Mouse (Mus musculus): ENCODE data around the gene Hoxa5. TPM values are rescaled to one million over a fixed set of nuclear protein-coding genes. Genes with fewer than 3 reads are reported as not detected.

Gene Hoxa5
- polyA plus RNA-seq, 1 experiment from 2014 or later, result 2.6 TPM

GRCm38 (mm10) chr6:52207684-52207976 is 3.2 kb upstream of the Hoxa5 start:
- peaks cover 16% of the 10 kb centered on the region for H3K4me1 ChIP-seq (ENCODE audit: control insufficient read depth, insufficient read depth, low read length)
- no peak for ATAC-seq (replicated peaks; ENCODE audit: insufficient number of reproducible peaks, low FRiP score, low TSS enrichment)

DNA sequence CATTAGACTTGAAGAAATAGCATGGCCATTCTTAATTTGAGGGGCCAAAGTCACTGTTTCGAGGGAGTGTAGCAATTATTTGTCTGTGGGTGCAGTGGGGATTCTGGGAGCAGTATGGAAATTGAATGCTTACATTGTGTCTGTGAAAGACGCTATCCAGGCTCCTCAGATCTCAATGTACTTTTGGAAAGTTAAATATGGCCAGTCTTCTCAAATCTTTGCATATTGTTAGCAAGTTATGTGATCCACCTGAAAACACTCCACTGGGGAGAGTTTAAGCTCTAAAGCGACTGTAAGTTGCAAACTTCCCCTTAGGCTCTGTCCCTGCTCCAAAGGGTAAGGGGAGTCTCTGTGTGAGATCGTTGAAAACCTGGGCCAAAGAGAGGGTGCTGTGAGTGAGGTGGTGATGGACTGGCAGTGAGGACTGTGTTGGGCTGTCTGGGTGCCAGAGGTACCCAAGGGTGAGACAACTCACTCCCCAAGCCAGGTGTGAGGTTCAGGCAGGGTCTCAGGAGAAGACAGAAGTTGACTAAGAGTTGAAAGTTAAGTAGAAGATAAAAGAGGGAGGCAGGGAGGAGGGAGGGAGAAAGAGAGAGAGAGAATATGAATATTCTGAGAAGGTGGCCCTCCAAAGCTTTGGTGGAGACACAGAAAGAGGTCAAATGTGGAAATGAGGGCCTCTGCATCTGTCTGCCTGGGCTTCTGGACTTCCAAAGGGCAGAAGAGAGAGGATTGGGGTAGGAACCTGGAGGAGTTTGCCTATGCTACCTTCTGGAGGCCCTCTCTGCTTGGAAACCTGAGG is 2.7 kb upstream of the Hoxa5 start:
- WGBS (ENCODE audit: insufficient replicate concordance), result 6% methylated on average over 4 of the region's 4 CpGs
- H3K27ac ChIP-seq (ENCODE audit: low read depth, low read length), result no peak overlapping the region
- ATAC-seq (replicated peaks; ENCODE audit: insufficient number of reproducible peaks, low FRiP score, low TSS enrichment), result no peak
- peaks cover 99% of the 10 kb centered on the region for H3K27me3 ChIP-seq (ENCODE audit: control insufficient read depth, insufficient read depth, low read length)
- H3K36me3 ChIP-seq (ENCODE audit: control insufficient read depth, insufficient read depth, low read length), result no peaks in the 10 kb centered on the region
- H3K4me2 ChIP-seq, result no peak overlapping the region
- no peak overlapping the region for H3K9ac ChIP-seq (ENCODE audit: low read depth, low read length)
- H3K4me3 ChIP-seq (ENCODE audit: low read depth, low read length), result no peak overlapping the region
- H3K9me3 ChIP-seq (replicated peaks; ENCODE audit: control insufficient read depth, low read length), result no peaks in the 10 kb centered on the region
- H3K4me1 ChIP-seq (ENCODE audit: control insufficient read depth, insufficient read depth, low read length), result peaks cover 15% of the 10 kb centered on the region

More at GRCm38 (mm10) chr6:52207684-52207976, 3.2 kb upstream of the Hoxa5 start:
- peaks cover 99% of the 10 kb centered on the region for H3K27me3 ChIP-seq (ENCODE audit: control insufficient read depth, insufficient read depth, low read length)
- H3K36me3 ChIP-seq (ENCODE audit: control insufficient read depth, insufficient read depth, low read length), result no peaks in the 10 kb centered on the region
- H3K27ac ChIP-seq (ENCODE audit: low read depth, low read length), result no peak overlapping the region
- H3K9me3 ChIP-seq (replicated peaks; ENCODE audit: control insufficient read depth, low read length), result no peaks in the 10 kb centered on the region
- H3K4me2 ChIP-seq, result no peak overlapping the region
- H3K4me3 ChIP-seq (ENCODE audit: low read depth, low read length), result no peak overlapping the region
- H3K9ac ChIP-seq (ENCODE audit: low read depth, low read length), result no peak overlapping the region

DNA sequence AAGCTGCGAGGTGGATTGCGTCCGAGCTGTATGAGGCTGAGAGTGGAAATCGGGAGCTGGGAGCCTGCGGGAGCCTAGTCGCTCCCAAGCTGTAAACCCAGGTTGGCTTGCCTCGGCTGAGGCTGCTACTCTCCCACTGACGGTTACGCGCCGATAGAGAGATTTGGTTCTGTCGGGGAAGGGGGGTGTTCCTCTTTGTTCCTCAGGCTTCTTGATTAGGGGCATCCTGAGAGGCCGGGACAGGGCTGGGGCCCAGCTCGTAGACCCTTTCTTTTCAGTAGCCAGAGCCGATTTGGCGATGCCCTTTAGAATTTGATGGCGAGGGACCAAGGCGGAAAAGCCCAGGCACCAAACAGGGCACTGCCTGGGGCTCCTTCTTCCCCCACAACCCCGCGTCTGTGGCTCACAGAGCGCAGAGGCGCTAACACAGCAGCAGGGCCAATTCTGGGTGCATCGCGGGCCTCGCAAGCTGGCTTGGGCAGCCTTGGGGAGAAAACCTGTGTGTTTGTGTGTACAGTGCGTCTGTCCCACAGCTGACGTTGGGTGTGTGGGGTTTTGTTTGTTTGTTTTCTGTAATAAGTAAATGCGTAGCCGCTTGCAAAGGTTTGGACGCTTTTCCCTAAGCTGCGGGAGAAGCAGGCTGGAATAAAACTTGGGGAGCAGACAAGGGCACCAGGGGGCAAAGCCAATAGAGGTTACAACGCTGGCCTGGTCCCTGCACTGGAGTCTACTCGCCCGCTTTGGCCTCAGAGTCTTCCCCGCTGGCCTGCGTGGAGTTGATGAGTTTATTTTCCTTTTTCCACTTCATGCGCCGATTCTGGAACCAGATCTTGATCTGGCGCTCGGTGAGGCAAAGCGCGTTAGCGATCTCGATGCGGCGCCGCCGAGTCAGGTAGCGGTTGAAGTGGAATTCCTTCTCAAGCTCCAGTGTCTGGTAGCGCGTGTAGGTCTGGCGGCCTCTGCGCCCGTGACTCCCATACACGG is 1.5 kb upstream of the Hoxa5 start:
- Histone ChIP-seq H3K4me2 (peak overlapping the region; percentile 20), H3K9me3 (replicated peaks; ENCODE audit: control insufficient read depth, low read length) (no peaks in the 10 kb centered on the region), H3K4me3 (ENCODE audit: low read depth, low read length) (no peak overlapping the region), H3K9ac (ENCODE audit: low read depth, low read length) (no peak overlapping the region), H3K27me3 (ENCODE audit: control insufficient read depth, insufficient read depth, low read length) (peaks cover 99% of the 10 kb centered on the region), H3K4me1 (ENCODE audit: control insufficient read depth, insufficient read depth, low read length) (peaks cover 12% of the 10 kb centered on the region), H3K27ac (ENCODE audit: low read depth, low read length) (no peak overlapping the region), H3K36me3 (ENCODE audit: control insufficient read depth, insufficient read depth, low read length) (no peaks in the 10 kb centered on the region)
- ATAC-seq (replicated peaks; ENCODE audit: insufficient number of reproducible peaks, low FRiP score, low TSS enrichment), result no peak
- under 1% methylated on average over 55 of the region's 55 CpGs for WGBS (ENCODE audit: insufficient replicate concordance)

- no peak overlapping the region for H3K9ac ChIP-seq (ENCODE audit: low read depth, low read length)
- H3K27me3 ChIP-seq (ENCODE audit: control insufficient read depth, insufficient read depth, low read length), result peaks cover 100% of the 10 kb centered on the region
- H3K4me3 ChIP-seq (ENCODE audit: low read depth, low read length), result no peak overlapping the region
- no peaks in the 10 kb centered on the region for H3K36me3 ChIP-seq (ENCODE audit: control insufficient read depth, insufficient read depth, low read length)
- H3K9me3 ChIP-seq (replicated peaks; ENCODE audit: control insufficient read depth, low read length), result no peaks in the 10 kb centered on the region
- no peak for ATAC-seq (replicated peaks; ENCODE audit: insufficient number of reproducible peaks, low FRiP score, low TSS enrichment)
- WGBS (ENCODE audit: insufficient replicate concordance), result 4% methylated on average over 14 of the region's 14 CpGs
- H3K4me2 ChIP-seq, result no peak overlapping the region
- H3K4me1 ChIP-seq (ENCODE audit: control insufficient read depth, insufficient read depth, low read length), result peaks cover 12% of the 10 kb centered on the region
- no peak overlapping the region for H3K27ac ChIP-seq (ENCODE audit: low read depth, low read length)
Measured at GRCm38 (mm10) chr6:52205221-52205620, 834 bp upstream of the Hoxa5 start.

DNA sequence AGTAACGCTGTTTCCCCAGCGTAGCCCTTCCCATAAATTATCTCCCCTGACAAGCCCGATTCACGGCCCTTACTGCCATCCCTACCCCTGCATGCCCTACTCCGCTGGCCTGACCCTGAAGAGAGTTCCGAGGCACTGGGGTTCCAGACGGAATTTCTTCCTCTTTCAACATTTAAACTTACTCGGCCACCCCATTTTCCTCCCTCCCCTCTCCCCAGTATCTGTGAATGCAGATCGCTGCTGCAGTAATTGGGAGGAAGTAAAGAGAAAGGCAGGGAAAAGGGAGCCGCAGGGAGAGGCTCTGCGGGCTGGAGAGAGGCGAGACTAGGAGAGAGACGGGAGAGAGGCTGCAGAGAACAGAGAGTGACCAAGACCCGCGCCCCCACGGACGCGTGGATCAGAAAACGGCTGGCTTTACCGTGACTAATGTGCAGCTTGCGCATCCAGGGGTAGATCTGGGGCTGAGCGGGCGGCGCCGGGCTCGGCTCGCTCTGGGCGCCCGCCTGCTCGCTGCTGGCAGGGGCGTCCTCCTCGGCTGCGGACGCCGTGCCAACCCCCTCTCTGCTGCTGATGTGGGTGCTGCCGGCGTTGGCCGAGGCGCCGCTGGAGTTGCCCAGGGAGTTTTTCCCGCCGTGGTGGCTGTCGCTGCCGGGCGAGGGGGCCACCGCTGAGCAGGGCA is 877 bp downstream of the Hoxa5 start:
- Histone ChIP-seq H3K36me3 (ENCODE audit: control insufficient read depth, insufficient read depth, low read length) (no peaks in the 10 kb centered on the region), H3K4me3 (ENCODE audit: low read depth, low read length) (peak overlapping the region; percentile 36), H3K27me3 (ENCODE audit: control insufficient read depth, insufficient read depth, low read length) (peaks cover 100% of the 10 kb centered on the region), H3K4me1 (ENCODE audit: control insufficient read depth, insufficient read depth, low read length) (peaks cover 12% of the 10 kb centered on the region), H3K9me3 (replicated peaks; ENCODE audit: control insufficient read depth, low read length) (no peaks in the 10 kb centered on the region), H3K9ac (ENCODE audit: low read depth, low read length) (peak overlapping the region; percentile 64; the same call in 1 of the 2 replicates), H3K4me2 (peak overlapping the region; percentile 66), H3K27ac (ENCODE audit: low read depth, low read length) (0 out of 2 replicates have a peak overlapping the region, but pooled peaks have one; percentile 29)
- no peak for ATAC-seq (replicated peaks; ENCODE audit: insufficient number of reproducible peaks, low FRiP score, low TSS enrichment)
- under 1% methylated on average over 46 of the region's 46 CpGs for WGBS (ENCODE audit: insufficient replicate concordance)

DNA sequence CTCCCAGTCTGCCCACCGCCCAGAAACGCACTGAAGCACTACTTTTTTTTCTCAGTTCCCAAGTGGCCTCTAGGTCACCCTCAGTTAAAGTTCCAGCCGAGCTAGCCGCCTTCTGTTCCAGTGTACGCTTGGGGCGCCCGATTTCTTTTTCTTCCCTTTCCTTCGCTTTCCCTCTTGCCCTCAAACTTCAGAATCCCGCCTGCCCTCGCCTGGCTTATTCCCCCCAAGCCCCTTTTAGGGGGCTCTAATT is 1.3 kb downstream of the Hoxa5 start:
- Histone ChIP-seq H3K27ac (ENCODE audit: low read depth, low read length) (no peak overlapping the region), H3K27me3 (ENCODE audit: control insufficient read depth, insufficient read depth, low read length) (peaks cover 100% of the 10 kb centered on the region), H3K4me3 (ENCODE audit: low read depth, low read length) (peak overlapping the region; percentile 36), H3K9ac (ENCODE audit: low read depth, low read length) (peak overlapping the region; percentile 64; the same call in 1 of the 2 replicates), H3K4me1 (ENCODE audit: control insufficient read depth, insufficient read depth, low read length) (peaks cover 12% of the 10 kb centered on the region), H3K36me3 (ENCODE audit: control insufficient read depth, insufficient read depth, low read length) (no peaks in the 10 kb centered on the region), H3K4me2 (peak overlapping the region; percentile 66), H3K9me3 (replicated peaks; ENCODE audit: control insufficient read depth, low read length) (no peaks in the 10 kb centered on the region)
- no peak for ATAC-seq (replicated peaks; ENCODE audit: insufficient number of reproducible peaks, low FRiP score, low TSS enrichment)
- 0% methylated on average over 10 of the region's 10 CpGs for WGBS (ENCODE audit: insufficient replicate concordance)

GRCm38 (mm10) chr6:52202362-52203120 is 1.8 kb downstream of the Hoxa5 start:
- 3% methylated on average over 22 of the region's 22 CpGs for WGBS (ENCODE audit: insufficient replicate concordance)
- H3K27ac ChIP-seq (ENCODE audit: low read depth, low read length), result no peak overlapping the region

GRCm38 (mm10) chr6:52201269-52201668 is 3.1 kb downstream of the Hoxa5 start:
- 24% methylated on average over 1 of the region's 1 CpGs for WGBS (ENCODE audit: insufficient replicate concordance)
- no peak for ATAC-seq (replicated peaks; ENCODE audit: insufficient number of reproducible peaks, low FRiP score, low TSS enrichment)
- H3K36me3 ChIP-seq (ENCODE audit: control insufficient read depth, insufficient read depth, low read length), result no peaks in the 10 kb centered on the region
- no peak overlapping the region for H3K4me2 ChIP-seq
- 0 out of 2 replicates have a peak overlapping the region, but pooled peaks have one; percentile 1 for H3K4me3 ChIP-seq (ENCODE audit: low read depth, low read length)
- no peaks in the 10 kb centered on the region for H3K9me3 ChIP-seq (replicated peaks; ENCODE audit: control insufficient read depth, low read length)
- H3K4me1 ChIP-seq (ENCODE audit: control insufficient read depth, insufficient read depth, low read length), result peaks cover 12% of the 10 kb centered on the region
- peaks cover 100% of the 10 kb centered on the region for H3K27me3 ChIP-seq (ENCODE audit: control insufficient read depth, insufficient read depth, low read length)
- H3K9ac ChIP-seq (ENCODE audit: low read depth, low read length), result no peak overlapping the region
- no peak overlapping the region for H3K27ac ChIP-seq (ENCODE audit: low read depth, low read length)

More at GRCm38 (mm10) chr6:52202362-52203120, 1.8 kb downstream of the Hoxa5 start:
- peaks cover 12% of the 10 kb centered on the region for H3K4me1 ChIP-seq (ENCODE audit: control insufficient read depth, insufficient read depth, low read length)
- peak overlapping the region; percentile 66 for H3K4me2 ChIP-seq
- peak overlapping the region; percentile 64; the same call in 1 of the 2 replicates for H3K9ac ChIP-seq (ENCODE audit: low read depth, low read length)
- ATAC-seq (replicated peaks; ENCODE audit: insufficient number of reproducible peaks, low FRiP score, low TSS enrichment), result no peak
- no peaks in the 10 kb centered on the region for H3K36me3 ChIP-seq (ENCODE audit: control insufficient read depth, insufficient read depth, low read length)
- peaks cover 100% of the 10 kb centered on the region for H3K27me3 ChIP-seq (ENCODE audit: control insufficient read depth, insufficient read depth, low read length)
- H3K4me3 ChIP-seq (ENCODE audit: low read depth, low read length), result peak overlapping the region; percentile 36
- H3K9me3 ChIP-seq (replicated peaks; ENCODE audit: control insufficient read depth, low read length), result no peaks in the 10 kb centered on the region
